In genomic region chr2:174331282-174332030, GRCm38 (mm10) we compare ENCODE assay signal across 8 mouse cellular contexts. TPM values are rescaled to one million over a fixed set of nuclear protein-coding genes. Genes with fewer than 3 reads are reported as not detected.
DNase-seq lines count a peak whose midpoint lies in the region; ATAC-seq and TF ChIP-seq lines count a peak whose summit lies in the region.

No protein-coding gene starts in this region.

- no peak for TF ChIP-seq CTCF in liver, embryonic 14.5 days (IDR thresholded peaks at IDR 0.05; ENCODE audit: low read depth)

- 0 out of 2 replicates have a peak, but pooled peaks cover 3% of the 10 kb centered on the region for H3K9me3 ChIP-seq in heart, embryonic 10.5 days
- no peaks in the 10 kb centered on the region for H3K9me3 ChIP-seq in forebrain, embryonic 11.5 days (ENCODE audit: control insufficient read depth, low read length)
- H3K9me3 ChIP-seq in liver, embryonic 14.5 days (ENCODE audit: control insufficient read depth, low read length), result no peaks in the 10 kb centered on the region

- peak overlapping the region; percentile 55 for H3K4me2 ChIP-seq in forebrain, embryonic 11.5 days (ENCODE audit: low read depth, low read length, severe bottlenecking)
- H3K4me2 ChIP-seq in liver, embryonic 14.5 days (ENCODE audit: low read depth), result peak overlapping the region; percentile 98

- H3K4me1 ChIP-seq in heart, embryonic 10.5 days, result peaks cover 54% of the 10 kb centered on the region
- H3K4me1 ChIP-seq in forebrain, embryonic 11.5 days (replicated peaks; ENCODE audit: control insufficient read depth, insufficient read depth, low read length), result peaks cover 12% of the 10 kb centered on the region; the same call in 1 of the 2 replicates
- peaks cover 21 to 23% of the 10 kb centered on the region in 2 experiments for H3K4me1 ChIP-seq in liver, embryonic 14.5 days (replicated peaks; ENCODE audit: control insufficient read depth in 2 of 2, insufficient read depth in 2 of 2, low read length in 1 of 2)

- peaks cover 10% of the 10 kb centered on the region for H3K36me3 ChIP-seq in heart, embryonic 10.5 days
- H3K36me3 ChIP-seq in forebrain, embryonic 11.5 days (ENCODE audit: control insufficient read depth, insufficient read depth, low read length), result no peaks in the 10 kb centered on the region
- no peaks in the 10 kb centered on the region; the same call in none of the 2 replicates for H3K36me3 ChIP-seq in liver, embryonic 14.5 days (replicated peaks; ENCODE audit: control insufficient read depth, insufficient read depth, low read depth)

- intact Hi-C loops in heart, postnatal 14 days (cut with DNase I), result loop anchor here (5.0 kb wide), 1 partner anchor 86 kb away; the partner anchor contains the start of gene Nelfcd

- peak overlapping the region; percentile 99 for H3K9ac ChIP-seq in forebrain, embryonic 11.5 days (ENCODE audit: low read length)
- peak overlapping the region; percentile 80 for H3K9ac ChIP-seq in liver, embryonic 14.5 days (replicated peaks)

- H3K4me3 ChIP-seq in heart, embryonic 10.5 days, result peak overlapping the region; percentile 97
- peak overlapping the region; percentile 98 for H3K4me3 ChIP-seq in forebrain, embryonic 11.5 days (ENCODE audit: low read depth, low read length)
- peak overlapping the region; percentile 68 to 91 for H3K4me3 ChIP-seq in liver, embryonic 14.5 days (ENCODE audit: insufficient read depth in 1 of 2, low read depth in 2 of 2, low read length in 2 of 2)

- peak overlapping the region; percentile 99 for H3K27ac ChIP-seq in heart, embryonic 10.5 days
- no peak overlapping the region for H3K27ac ChIP-seq in forebrain, embryonic 11.5 days (ENCODE audit: low read depth, low read length)
- H3K27ac ChIP-seq in liver, embryonic 14.5 days, result peak overlapping the region; percentile 32

- TF ChIP-seq EP300 in liver, embryonic 14.5 days (IDR thresholded peaks at IDR 0.05; ENCODE audit: low read depth), result no peak

- H3K27me3 ChIP-seq in heart, embryonic 10.5 days (ENCODE audit: insufficient read depth, poor library complexity, severe bottlenecking), result no peaks in the 10 kb centered on the region
- H3K27me3 ChIP-seq in forebrain, embryonic 11.5 days (ENCODE audit: control insufficient read depth, insufficient read depth, low read length), result no peaks in the 10 kb centered on the region; the same call in 1 of the 2 replicates
- H3K27me3 ChIP-seq in liver, embryonic 14.5 days (ENCODE audit: control insufficient read depth, insufficient read depth, low read length), result no peaks in the 10 kb centered on the region

- ATAC-seq in forebrain, embryonic 11.5 days (replicated peaks; ENCODE audit: low FRiP score), result no peak
- ATAC-seq in liver, embryonic 14.5 days (ENCODE audit: insufficient read depth), result no peak
- ATAC-seq in monocyte, adult 5-6 weeks (replicated peaks; ENCODE audit: insufficient number of reproducible peaks, low FRiP score, low TSS enrichment, poor library complexity, severe bottlenecking), result no peak

- DNase-seq in heart, embryonic 10.5 days (ENCODE audit: low spot score), result no peak
- DNase-seq in heart, postnatal 14 days, result no peak
- peak; percentile 37 to 41 for DNase-seq in B cell, adult 2 months
- DNase-seq in forebrain, embryonic 11.5 days (ENCODE audit: low spot score), result no peak
- no peak for DNase-seq in liver, embryonic 14.5 days (ENCODE audit: low read depth in 3 of 3, low spot score in 3 of 3)
- no peak for DNase-seq in adipocyte (ENCODE audit: low spot score)
- no peak for DNase-seq in yolk sac, embryonic 10.5 days (ENCODE audit: low spot score)

- WGBS in heart, embryonic 10.5 days, result 31% methylated on average over 12 of the region's 12 CpGs
- WGBS in forebrain, embryonic 11.5 days, result 24% methylated on average over 12 of the region's 12 CpGs
- 31% methylated on average over 12 of the region's 12 CpGs for WGBS in liver, embryonic 14.5 days (ENCODE audit: insufficient replicate concordance)

RNA-seq across cellular contexts. Expression of gene Gm20721, which starts 15.1 kb away (rescaled TPM):
- 7.1 and 20.6 TPM in 2 replicates for polyA plus RNA-seq in heart, embryonic 10.5 days (2016; fragmentation: Nextera tagmentation; extraction: Ambion mirVana)
- total RNA-seq in heart, postnatal 14 days (2021), result 1 to 10 TPM; 1.7 to 1.8 TPM
- 6.5 and 7.3 TPM in 2 replicates for polyA plus RNA-seq in forebrain, embryonic 11.5 days (2014; fragmentation: Nextera tagmentation; extraction: Ambion mirVana)
- 0.14 and 0.74 TPM in 2 replicates for polyA plus RNA-seq in liver, embryonic 14.5 days (2012; rRNA removed)
- polyA plus RNA-seq in liver, embryonic 14.5 days (2014; fragmentation: Nextera tagmentation; extraction: Ambion mirVana), result 0.64 and 0.88 TPM in 2 replicates
- total RNA-seq in monocyte, adult 5-6 weeks (2017), result 8.0 to 16.0 TPM (median 12.4 TPM) in 3 replicates

RNA-seq across cellular contexts. Expression of gene Gnas, which starts 47.3 kb away (rescaled TPM):
- 964 and 1,128 TPM in 2 replicates for polyA plus RNA-seq in heart, embryonic 10.5 days (2016; fragmentation: Nextera tagmentation; extraction: Ambion mirVana)
- 1,000 to 10,000 TPM; 1,353 to 1,383 TPM for total RNA-seq in heart, postnatal 14 days (2021)
- 1,123 and 1,194 TPM in 2 replicates for polyA plus RNA-seq in forebrain, embryonic 11.5 days (2014; fragmentation: Nextera tagmentation; extraction: Ambion mirVana)
- 231 and 302 TPM in 2 replicates for polyA plus RNA-seq in liver, embryonic 14.5 days (2012; rRNA removed)
- polyA plus RNA-seq in liver, embryonic 14.5 days (2014; fragmentation: Nextera tagmentation; extraction: Ambion mirVana), result 286 and 331 TPM in 2 replicates
- 224 to 349 TPM (median 269 TPM) in 3 replicates for total RNA-seq in monocyte, adult 5-6 weeks (2017)

Comparison
In these comparisons a context has a peak if more than half of its experiments do, and no peak if none do; other contexts are left out.
1. DNase-seq: peak in B cell, adult 2 months (2 of 2); none in heart, embryonic 10.5 days (single experiment), heart, postnatal 14 days (0 of 2), forebrain, embryonic 11.5 days (single experiment), liver, embryonic 14.5 days (0 of 3), adipocyte (single experiment) and yolk sac, embryonic 10.5 days (single experiment).
2. Peak in every context shown above with its lines, with median percentiles within 50 percentile points of each other: H3K4me3 ChIP-seq.